Mouse (Mus musculus) thymus, adult 2 months (tissue): ENCODE data around the gene Pifo. TPM values are rescaled to one million over a fixed set of nuclear protein-coding genes. Genes with fewer than 3 reads are reported as not detected.

Source experiments
- DNase-seq: peaks from one replicate; pipeline ENCODE4 v3.0.0; 2021
- H3K27ac ChIP-seq: fragments of 200-500 bp; 2 replicates; pipeline ENCODE4 v1.5.1; 2012; ENCODE audit warnings: low read length, control low read depth; ENCODE audit not compliant: control insufficient read depth, insufficient read depth
- H3K27me3 ChIP-seq: fragments of 200-500 bp; 2 replicates; pipeline ENCODE4 v1.6.1; 2012; ENCODE audit warnings: mild to moderate bottlenecking, low read length, moderate library complexity, mixed read lengths; ENCODE audit not compliant: control insufficient read depth, insufficient read depth
- H3K36me3 ChIP-seq: fragments of 200-500 bp; 2 replicates; pipeline ENCODE4 v1.6.1; 2012; ENCODE audit warnings: mild to moderate bottlenecking, low read length, moderate library complexity; ENCODE audit not compliant: control insufficient read depth, insufficient read depth
- H3K4me1 ChIP-seq: fragments of 200-500 bp; replicated peaks from 2 replicates; pipeline ENCODE4 v1.6.1; 2012; ENCODE audit warnings: low read length; ENCODE audit not compliant: control insufficient read depth, insufficient read depth
- H3K4me3 ChIP-seq: fragments of 200-500 bp; 2 replicates; pipeline ENCODE4 v1.5.1; 2012; ENCODE audit warnings: mild to moderate bottlenecking, low read length, control low read depth, moderate library complexity; ENCODE audit not compliant: control insufficient read depth, insufficient read depth
- CTCF ChIP-seq: fragments of 200-500 bp; IDR thresholded peaks from 2 replicates; pipeline ENCODE4 v1.5.1; 2012; ENCODE audit warnings: mild to moderate bottlenecking, control low read depth, low read length, moderate library complexity, borderline replicate concordance; ENCODE audit not compliant: control insufficient read depth, poor library complexity, insufficient read depth; ENCODE audit errors: extremely low read depth
- POLR2A ChIP-seq: fragments of 200-500 bp; IDR thresholded peaks from 2 replicates; pipeline ENCODE4 v1.6.1; 2012; ENCODE audit warnings: mild to moderate bottlenecking, low read length, control low read depth, moderate library complexity; ENCODE audit not compliant: control insufficient read depth, poor library complexity, insufficient read depth; ENCODE audit errors: extremely low read depth
- WGBS: fragments of 180-500 bp; shearing (Covaris S2); methylation state at CpG from one replicate; pipeline ENCODE4 v1.1.7; 2018; 5-methylcytosine and 5-hydroxymethylcytosine counted together
- polyA plus RNA-seq: library from polyadenylated mRNA; depleted of rRNA; stranded (reverse); fragments of >200 nt; gene quantifications from 2 replicates; pipeline ENCODE4 v1.2.3, GENCODE M21; 2012; rRNA removed

The Pifo gene
- polyA plus RNA-seq, 1 experiment, result 0.19 TPM

- DNase-seq, result no peak
- H3K27ac ChIP-seq, result no peak overlapping the region
- H3K36me3 ChIP-seq, result peaks cover 22% of the 10 kb centered on the region
Observed at GRCm38 (mm10) chr3:105958204-105958603, 56.2 kb downstream of the Pifo start.

GRCm38 (mm10) chr3:105957235-105957634 is 57.2 kb downstream of the Pifo start:
- no peak for DNase-seq
- 82% methylated on average over 1 of the region's 1 CpGs for WGBS
- H3K4me3 ChIP-seq, result no peak overlapping the region
- no peaks in the 10 kb centered on the region for H3K27me3 ChIP-seq
- H3K4me1 ChIP-seq, result peaks cover 7% of the 10 kb centered on the region
- H3K36me3 ChIP-seq, result peaks cover 23% of the 10 kb centered on the region
- no peak for TF ChIP-seq POLR2A
- TF ChIP-seq CTCF, result no peak
- no peak overlapping the region for H3K27ac ChIP-seq

More at GRCm38 (mm10) chr3:105958204-105958603, 56.2 kb downstream of the Pifo start:
- peaks cover 7% of the 10 kb centered on the region for H3K4me1 ChIP-seq
- TF ChIP-seq POLR2A (no peak), CTCF (no peak)
- H3K27me3 ChIP-seq, result no peaks in the 10 kb centered on the region
- 48% methylated on average over 5 of the region's 5 CpGs for WGBS
- H3K4me3 ChIP-seq, result no peak overlapping the region

GRCm38 (mm10) chr3:105951348-105951747 is 63.1 kb downstream of the Pifo start:
- Histone ChIP-seq H3K27me3 (no peaks in the 10 kb centered on the region), H3K27ac (no peak overlapping the region), H3K4me3 (no peak overlapping the region), H3K4me1 (no peaks in the 10 kb centered on the region), H3K36me3 (peaks cover 79% of the 10 kb centered on the region)
- WGBS, result 98% methylated on average over 7 of the region's 7 CpGs
- DNase-seq, result no peak
- no peak for TF ChIP-seq POLR2A
- TF ChIP-seq CTCF, result no peak

Other genes starting within 250 kb of the Pifo start
- 11.8 and 14.4 TPM in 2 replicates for gene Rap1a, start 213.3 kb downstream of the Pifo start, polyA plus RNA-seq
- 0.68 and 0.90 TPM in 2 replicates for gene Adora3, start 143.8 kb downstream of the Pifo start, polyA plus RNA-seq
- 0.82 and 1.1 TPM in 2 replicates for gene Tmigd3, start 143.7 kb downstream of the Pifo start, polyA plus RNA-seq
- 2.6 and 3.7 TPM in 2 replicates for gene I830077J02Rik, start 82.0 kb downstream of the Pifo start, polyA plus RNA-seq
- 46.1 and 56.1 TPM in 2 replicates for gene Wdr77, start 55.3 kb downstream of the Pifo start, polyA plus RNA-seq
- gene Atp5f1, start 54.5 kb downstream of the Pifo start, polyA plus RNA-seq, result 139 and 148 TPM in 2 replicates
- 3.5 and 3.9 TPM in 2 replicates for gene Ovgp1, start 40.9 kb downstream of the Pifo start, polyA plus RNA-seq
- gene Chil5, start 18.2 kb upstream of the Pifo start, polyA plus RNA-seq, result 0.12 and 0.27 TPM in 2 replicates
- gene Chia1, start 98.6 kb upstream of the Pifo start, polyA plus RNA-seq, result 0.20 TPM in 2 replicates
- 2.2 and 3.3 TPM in 2 replicates for gene Chil3, start 152.9 kb upstream of the Pifo start, polyA plus RNA-seq
- gene Chil4, start 204.9 kb upstream of the Pifo start, polyA plus RNA-seq, result 0.61 and 0.89 TPM in 2 replicates